Mouse (Mus musculus) kidney, adult 2 months (tissue): ENCODE data around the gene Chst11.

Source experiments
- CTCF ChIP-seq: fragments of 200-500 bp; conservative IDR thresholded peaks from 2 replicates; pipeline ENCODE4 v1.5.1; 2011; ENCODE audit warnings: low read depth, mild to moderate bottlenecking, control low read depth, low read length, moderate library complexity, mixed read lengths; ENCODE audit not compliant: insufficient read depth, insufficient read length
- POLR2A ChIP-seq: fragments of 200-500 bp; IDR thresholded peaks from one replicate; pipeline ENCODE4 v1.6.1; 2011; ENCODE audit warnings: low read depth, low read length, control low read depth

GRCm38 (mm10) chr10:83209388-83209787 is 224.1 kb downstream of the Chst11 start:
- TF ChIP-seq POLR2A = no peak
- no peak for TF ChIP-seq CTCF
